Mouse (Mus musculus) intestine, postnatal 0 days (tissue): ENCODE data around the gene Pla2g5. TPM values are rescaled to one million over a fixed set of nuclear protein-coding genes. Genes with fewer than 3 reads are reported as not detected.
A peak's percentile ranks its signal among the peaks of the same experiment; 100 is the strongest.

ENCODE experiments used
- ATAC-seq: fragments of 200-750 bp; cut with Nextera tagmentation; 2 replicates; pipeline ENCODE4 v1.8.0; 2017; ENCODE audit warnings: mild to moderate bottlenecking, moderate TSS enrichment, moderate library complexity
- H3K27ac ChIP-seq: fragments of 300-500 bp; sonication (generic); 2 replicates; pipeline ENCODE4 v1.5.1; 2014; ENCODE audit warnings: mild to moderate bottlenecking, low read depth, low read length, moderate library complexity
- H3K27me3 ChIP-seq: fragments of 300-500 bp; sonication (generic); replicated peaks from 2 replicates; pipeline ENCODE4 v1.6.1; 2014; ENCODE audit warnings: low read length, mixed read lengths; ENCODE audit not compliant: control insufficient read depth, insufficient read depth
- H3K36me3 ChIP-seq: fragments of 300-500 bp; sonication (generic); 2 replicates; pipeline ENCODE4 v1.6.1; 2014; ENCODE audit warnings: mild to moderate bottlenecking, moderate library complexity; ENCODE audit not compliant: control insufficient read depth, insufficient read depth
- H3K4me1 ChIP-seq: fragments of 300-500 bp; sonication (generic); replicated peaks from 2 replicates; pipeline ENCODE4 v1.6.1; 2014; ENCODE audit warnings: antibody characterized with exemption, low read length, mixed read lengths; ENCODE audit not compliant: control insufficient read depth, insufficient read depth
- H3K4me2 ChIP-seq: fragments of 300-500 bp; sonication (generic); replicated peaks from 2 replicates; pipeline ENCODE4 v1.6.1; 2014; ENCODE audit warnings: low read depth, mild to moderate bottlenecking, moderate library complexity
- H3K4me3 ChIP-seq: fragments of 300-500 bp; sonication (generic); 2 replicates; pipeline ENCODE4 v1.5.1; 2014; ENCODE audit warnings: low read depth, low read length
- H3K9ac ChIP-seq: fragments of 300-500 bp; sonication (generic); 2 replicates; pipeline ENCODE4 v1.6.1; 2014; ENCODE audit warnings: mild to moderate bottlenecking, low read depth, low read length
- H3K9me3 ChIP-seq: fragments of 300-500 bp; sonication (generic); 2 replicates; pipeline ENCODE4 v1.6.1; 2016; ENCODE audit warnings: mixed run types; ENCODE audit not compliant: control insufficient read depth
- CTCF ChIP-seq: sonication (generic); IDR thresholded peaks from 2 replicates; pipeline ENCODE4 v1.5.1; 2016; ENCODE audit warnings: low read depth, mild to moderate bottlenecking, control low read depth, antibody characterized with exemption, moderate library complexity
- WGBS: fragments of 180-500 bp; shearing (Covaris S2); extraction: QIAGEN DNeasy Blood & Tissue Kit; methylation state at CpG from one replicate; pipeline ENCODE4 v1.1.7; 2014; 5-methylcytosine and 5-hydroxymethylcytosine counted together
- polyA plus RNA-seq: library from polyadenylated mRNA; unstranded; fragments of >200 nt; fragmentation: Nextera tagmentation; extraction: Ambion mirVana; gene quantifications from 2 replicates; pipeline ENCODE4 v1.2.1, GENCODE M21; 2015

The Pla2g5 gene
- polyA plus RNA-seq, 1 experiment from 2014 or later: 0.22 TPM

DNA sequence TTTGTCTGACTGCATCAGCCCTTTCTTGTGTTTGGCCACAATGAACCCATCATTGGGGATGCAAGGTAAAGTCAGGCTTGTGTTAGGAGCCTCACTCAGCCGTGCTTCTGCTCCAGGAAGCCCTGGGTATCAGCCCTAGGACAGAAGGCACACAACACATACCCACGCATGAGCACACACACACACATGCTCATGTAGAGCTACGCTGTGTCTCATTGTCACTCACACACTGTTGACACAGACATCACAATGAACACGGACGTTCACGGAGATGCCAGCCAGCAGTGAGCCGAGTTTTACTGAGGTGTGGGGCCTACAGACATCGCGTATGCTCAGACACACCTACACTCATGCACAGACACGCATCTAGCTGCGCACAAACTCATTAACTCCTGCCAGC, 107.3 kb downstream of the Pla2g5 start:
- no peak overlapping the region for H3K4me3 ChIP-seq
- H3K27me3 ChIP-seq: no peaks in the 10 kb centered on the region
- no peak overlapping the region for H3K4me2 ChIP-seq
- no peak for TF ChIP-seq CTCF
- H3K9ac ChIP-seq: no peak overlapping the region
- no peaks in the 10 kb centered on the region for H3K36me3 ChIP-seq
- ATAC-seq: no peak
- 72% methylated on average over 11 of the region's 11 CpGs for WGBS
- H3K27ac ChIP-seq: no peak overlapping the region
- H3K9me3 ChIP-seq: no peaks in the 10 kb centered on the region
- 0 out of 2 replicates have a peak, but pooled peaks cover 3% of the 10 kb centered on the region for H3K4me1 ChIP-seq

DNA sequence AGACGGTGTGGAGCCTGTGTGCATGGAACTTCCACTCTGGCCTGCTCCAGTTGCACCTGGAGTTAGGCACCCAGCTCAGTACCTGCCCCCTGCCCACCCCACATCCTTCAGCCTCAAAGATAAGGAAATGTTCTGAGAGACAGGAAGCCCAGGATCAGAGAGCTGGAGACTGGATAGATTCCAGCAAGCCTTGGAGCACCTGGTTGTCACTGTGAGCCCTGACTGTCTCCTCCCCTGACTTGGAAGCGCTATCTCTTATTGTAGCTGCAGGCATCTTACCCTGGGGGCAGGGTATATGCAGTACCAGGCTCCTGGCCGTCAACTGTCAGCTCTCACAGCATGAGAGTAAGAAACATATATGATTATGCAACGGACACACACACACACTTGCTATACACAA, 107.8 kb downstream of the Pla2g5 start:
- 68% methylated on average over 4 of the region's 4 CpGs for whole genome bisulfite sequencing
- 0 out of 2 replicates have a peak, but pooled peaks cover 3% of the 10 kb centered on the region for H3K4me1 ChIP-seq
- no peak for ATAC-seq
- H3K9ac ChIP-seq: no peak overlapping the region
- no peaks in the 10 kb centered on the region for H3K36me3 ChIP-seq
- H3K27ac ChIP-seq: no peak overlapping the region
- no peaks in the 10 kb centered on the region for H3K9me3 ChIP-seq
- no peaks in the 10 kb centered on the region for H3K27me3 ChIP-seq
- no peak overlapping the region for H3K4me3 ChIP-seq
- no peak for TF ChIP-seq CTCF
- no peak overlapping the region for H3K4me2 ChIP-seq

DNA sequence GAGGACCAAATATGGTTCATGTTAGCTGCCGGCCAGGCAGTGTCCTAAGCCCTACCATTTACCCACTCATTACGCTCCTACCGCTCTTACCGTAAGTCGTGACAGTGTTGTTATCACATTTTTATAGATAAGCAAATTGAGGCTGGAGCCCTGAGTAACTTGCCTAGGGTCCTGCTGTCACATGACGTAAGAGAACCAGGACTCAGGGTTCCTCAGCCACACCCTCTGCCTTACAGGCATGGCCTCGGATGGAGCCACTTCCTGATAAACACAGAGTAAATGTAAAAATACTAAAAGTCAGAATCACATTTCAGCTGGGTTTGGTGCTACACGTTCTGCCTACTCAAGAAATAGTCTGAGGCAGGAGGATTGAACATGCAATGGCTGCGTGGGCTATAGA, 108.8 kb downstream of the Pla2g5 start:
- no peak overlapping the region for H3K27ac ChIP-seq
- ATAC-seq: no peak
- WGBS: 50% methylated on average over 9 of the region's 9 CpGs
- no peaks in the 10 kb centered on the region for H3K27me3 ChIP-seq
- no peak overlapping the region for H3K4me2 ChIP-seq
- H3K4me1 ChIP-seq: 0 out of 2 replicates have a peak, but pooled peaks cover 3% of the 10 kb centered on the region
- TF ChIP-seq CTCF: no peak
- H3K36me3 ChIP-seq: no peaks in the 10 kb centered on the region
- no peaks in the 10 kb centered on the region for H3K9me3 ChIP-seq
- H3K9ac ChIP-seq: no peak overlapping the region
- H3K4me3 ChIP-seq: no peak overlapping the region

DNA sequence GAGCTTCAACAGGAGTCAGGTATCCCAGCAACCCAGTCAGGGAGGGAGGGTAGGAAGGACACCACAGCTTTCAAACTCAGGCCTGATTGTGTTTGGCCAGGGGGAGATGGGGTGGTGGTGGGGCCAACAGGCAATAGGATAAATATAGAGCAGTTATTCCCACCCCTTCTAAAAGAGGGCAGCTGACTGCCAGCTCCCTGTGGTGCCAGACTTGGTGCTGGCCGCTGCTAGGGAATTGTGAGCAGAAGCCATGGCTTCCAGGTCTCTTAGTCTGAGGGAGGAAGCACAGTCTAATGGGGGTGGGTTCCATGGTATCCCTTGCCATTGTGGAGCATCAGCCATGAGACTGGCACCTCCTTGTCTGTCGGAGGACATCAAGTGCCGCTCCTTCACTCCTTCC, 109.7 kb downstream of the Pla2g5 start:
- Histone ChIP-seq H3K9ac (no peak overlapping the region), H3K4me3 (no peak overlapping the region), H3K27ac (no peak overlapping the region), H3K36me3 (no peaks in the 10 kb centered on the region), H3K4me1 (0 out of 2 replicates have a peak, but pooled peaks cover 3% of the 10 kb centered on the region), H3K4me2 (no peak overlapping the region), H3K9me3 (no peaks in the 10 kb centered on the region), H3K27me3 (no peaks in the 10 kb centered on the region)
- TF ChIP-seq CTCF: no peak
- no peak for ATAC-seq
- WGBS: 78% methylated on average over 3 of the region's 3 CpGs

GRCm38 (mm10) chr4:138752603-138753002, 110.7 kb downstream of the Pla2g5 start:
- 94% methylated on average over 6 of the region's 6 CpGs for WGBS
- Histone ChIP-seq H3K4me2 (no peak overlapping the region), H3K4me1 (0 out of 2 replicates have a peak, but pooled peaks cover 3% of the 10 kb centered on the region), H3K9me3 (no peaks in the 10 kb centered on the region), H3K9ac (no peak overlapping the region), H3K27ac (no peak overlapping the region), H3K27me3 (no peaks in the 10 kb centered on the region), H3K36me3 (no peaks in the 10 kb centered on the region), H3K4me3 (no peak overlapping the region)
- ATAC-seq: no peak
- 0 out of 2 replicates have a peak, but pooled peaks have one; percentile 5 for TF ChIP-seq CTCF

Other genes with a start within 250 kb of the Pla2g5 start
- gene Vwa5b1, start 227.6 kb downstream of the Pla2g5 start, polyA plus RNA-seq: 0.16 and 0.17 TPM in 2 replicates
- 0.09 and 0.21 TPM in 2 replicates for gene Pla2g2c, start 138.7 kb downstream of the Pla2g5 start, polyA plus RNA-seq
- 0.51 and 0.83 TPM in 2 replicates for gene Ubxn10, start 126.3 kb downstream of the Pla2g5 start, polyA plus RNA-seq
- gene Pla2g2f, start 105.9 kb downstream of the Pla2g5 start, polyA plus RNA-seq: 0.46 and 0.64 TPM in 2 replicates
- gene Pla2g2d, start 87.7 kb downstream of the Pla2g5 start, polyA plus RNA-seq: 1.5 and 2.3 TPM in 2 replicates
- not detected in 2 replicates for gene Gm13030, start 10.5 kb upstream of the Pla2g5 start, polyA plus RNA-seq
- gene Pla2g2e, start 14.5 kb upstream of the Pla2g5 start, polyA plus RNA-seq: 0.30 and 0.52 TPM in 2 replicates
- 3.5 and 3.6 TPM in 2 replicates for gene Otud3, start 50.5 kb upstream of the Pla2g5 start, polyA plus RNA-seq
- 65.2 and 70.7 TPM in 2 replicates for gene Rnf186, start 103.6 kb upstream of the Pla2g5 start, polyA plus RNA-seq
- gene Tmco4, start 109.4 kb upstream of the Pla2g5 start, polyA plus RNA-seq: 11.0 and 12.2 TPM in 2 replicates
- gene Htr6, start 212.1 kb upstream of the Pla2g5 start, polyA plus RNA-seq: 0.08 TPM in 1 of 2 replicates, not detected in the other
- 37.6 and 39.9 TPM in 2 replicates for gene Nbl1, start 229.5 kb upstream of the Pla2g5 start, polyA plus RNA-seq